Mouse (Mus musculus) embryonic stem cell, embryonic (primary cell): ENCODE results near the gene Rnf185.

Experiments used
- CTCF ChIA-PET, 4 experiments: fragments of 300-600 bp in 2 of 4; fragments of 350-600 bp in 2 of 4; sonication (Branson Sonifier 250); formaldehyde crosslinking; loops; one replicate each; lab custom pipeline; 2022; ENCODE audit warnings: inconsistent platforms in 2 of 4; lab: Charles Lee
- POLR2A ChIA-PET, 4 experiments: fragments of 300-600 bp in 2 of 4; fragments of 350-600 bp in 2 of 4; sonication (Branson Sonifier 250); formaldehyde crosslinking; loops; one replicate each; lab custom pipeline; 2022; ENCODE audit warnings: antibody characterized with exemption in 4 of 4, inconsistent platforms in 1 of 4; lab: Charles Lee

The Rnf185 gene

GRCm38 (mm10) chr11:3452167-3452639 lies at the start of gene Rnf185:
Rnf185 (minus strand) TSS chr11:3452363.
- POLR2A ChIA-PET, result interaction anchor here (0.6 to 5.3 kb wide), 91 partner anchors 9 to 536 kb away, joined by 3 to 49 read pairs (median 4); partner anchors contain the start of genes Drg1 (in 3 of the 4), Morc2a (in 3 of the 4), Patz1 (in 2 of the 4) and Pik3ip1 (in 2 of the 4)
- CTCF ChIA-PET, result interaction anchor here in 3 of 4 experiments (0.6 to 4.2 kb wide), 11 partner anchors 43 to 382 kb away, joined by 3 to 41 read pairs (median 4); partner anchors contain the start of genes Limk2 (in 1 of the 3), Pik3ip1 (in 1 of the 3) and Selenom (in 1 of the 3)

DNA sequence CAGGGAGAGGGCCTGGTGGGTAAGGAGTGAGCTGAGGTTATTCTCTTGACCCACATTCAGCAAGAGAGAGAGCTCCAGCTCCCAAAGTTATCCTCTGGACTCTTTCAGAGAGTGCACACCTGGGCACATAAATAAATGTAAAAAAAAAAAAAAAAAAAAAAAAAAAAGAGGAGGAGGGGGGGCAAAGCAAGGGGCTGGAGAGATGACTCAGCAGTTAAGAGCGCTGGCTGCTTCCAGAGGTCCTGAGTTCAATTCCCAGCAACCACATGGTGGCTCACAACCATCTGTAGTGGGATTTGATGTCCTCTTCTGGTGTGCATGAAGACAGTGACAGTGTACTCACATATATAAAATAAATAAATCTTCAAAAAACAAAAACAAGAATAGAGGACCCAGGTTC lies 45.1 kb upstream of the Rnf185 start:
- CTCF ChIA-PET, result interaction anchor here in 2 of 4 experiments (0.6 to 1.7 kb wide), 8 partner anchors 17 to 489 kb away, joined by 3 to 7 read pairs (median 4); partner anchors contain the start of gene Selenom (in 1 of the 2)
- POLR2A ChIA-PET, result interaction anchor here in 3 of 4 experiments (0.6 to 4.7 kb wide), 31 partner anchors 10 to 458 kb away, joined by 3 to 43 read pairs (median 4); partner anchors contain the start of genes Morc2a (in 3 of the 3), Rnf185 (in 1 of the 3) and Selenom (in 1 of the 3)

DNA sequence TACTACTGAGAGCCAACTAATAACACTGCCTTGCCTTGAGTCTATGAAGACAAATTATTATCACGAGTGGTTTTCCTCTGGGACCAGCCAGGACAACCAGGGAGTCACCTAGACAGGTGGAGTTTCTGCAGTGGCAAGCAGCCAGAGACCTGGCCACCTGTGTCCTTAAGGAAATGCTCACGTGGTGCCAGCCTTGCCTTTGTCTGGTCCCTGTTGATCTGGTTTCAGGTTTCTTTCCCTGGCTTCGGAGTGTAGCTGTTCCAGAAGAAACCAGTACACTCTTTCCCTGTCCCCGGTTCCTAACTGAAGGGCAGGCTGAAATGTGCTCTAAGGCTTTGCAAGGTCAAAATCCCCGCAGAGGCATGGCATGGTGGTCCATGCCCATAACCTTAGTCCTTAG lies 44.6 kb upstream of the Rnf185 start:
- CTCF ChIA-PET, result interaction anchor here in 2 of 4 experiments (0.6 to 1.7 kb wide), 5 partner anchors 18 to 333 kb away, joined by 3 to 7 read pairs (median 3); partner anchors contain the start of gene Selenom (in 1 of the 2)

DNA sequence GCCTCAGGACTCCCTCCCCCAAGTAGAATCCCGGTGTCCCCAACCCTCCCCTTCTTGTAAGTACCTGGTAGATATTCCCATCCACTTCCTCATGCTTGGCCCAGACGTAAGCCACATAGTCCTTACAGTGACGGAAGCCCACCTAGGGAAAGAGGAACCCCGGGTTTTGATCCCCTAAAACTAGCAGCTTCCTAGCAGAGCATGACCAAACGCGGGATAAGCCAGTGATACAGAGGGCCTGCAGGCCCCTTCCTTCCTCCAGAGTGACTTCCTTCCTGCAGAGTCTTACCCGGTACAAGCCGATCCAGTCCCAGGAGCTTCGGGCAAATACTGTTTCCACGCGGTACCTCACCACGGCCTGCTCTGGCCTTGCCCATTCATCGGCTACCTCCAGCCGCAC lies 43.3 kb upstream of the Rnf185 start:
- ChIA-PET POLR2A (interaction anchor here in 3 of 4 experiments (0.5 to 2.8 kb wide), 17 partner anchors 9 to 263 kb away, joined by 3 to 13 read pairs (median 3); partner anchors contain the start of genes Selenom (in 2 of the 3), Drg1 (in 1 of the 3) and Morc2a (in 1 of the 3)), CTCF (interaction anchor here in 1 of 4 experiments (1.2 to 1.7 kb wide), 3 partner anchors 19 to 291 kb away, joined by 3 to 7 read pairs (median 4); no protein-coding TSS in a partner anchor)

More for the DNA sequence above, 44.6 kb upstream of the Rnf185 start:
- POLR2A ChIA-PET, result interaction anchor here in 3 of 4 experiments (0.6 to 4.7 kb wide), 32 partner anchors 8 to 458 kb away, joined by 3 to 43 read pairs (median 4); partner anchors contain the start of genes Morc2a (in 3 of the 3), Inpp5j (in 1 of the 3) and Selenom (in 1 of the 3)

- CTCF ChIA-PET, result interaction anchor here in 1 of 4 experiments (1.2 to 1.3 kb wide), 3 partner anchors 40 to 291 kb away, joined by 3 to 4 read pairs (median 4); no protein-coding TSS in a partner anchor
These were observed 42.7 kb upstream of the Rnf185 start for GRCm38 (mm10) chr11:3494857-3495256.

DNA sequence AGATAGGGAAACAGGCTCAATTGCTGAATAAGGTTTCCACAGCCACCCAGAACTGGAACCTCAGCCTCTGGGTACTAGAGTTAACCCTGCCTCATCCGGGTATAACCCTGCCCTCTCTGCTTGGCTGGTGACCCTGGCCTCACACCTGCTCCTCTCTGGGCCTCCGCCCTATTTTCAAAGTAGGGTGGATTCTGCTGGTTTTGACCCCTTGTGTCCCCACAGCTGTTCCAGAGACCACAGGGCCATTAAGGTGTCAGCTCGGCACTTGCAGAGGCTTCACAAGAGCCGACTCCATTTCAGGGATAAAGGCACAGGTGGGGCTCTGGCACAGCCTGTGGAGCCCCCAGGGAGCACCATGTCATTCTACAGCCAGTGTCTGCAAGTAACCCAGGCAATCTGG lies 40.6 kb upstream of the Rnf185 start:
- ChIA-PET POLR2A (interaction anchor here in 3 of 4 experiments (0.7 to 2.8 kb wide), 22 partner anchors 9 to 160 kb away, joined by 3 to 15 read pairs (median 4); partner anchors contain the start of genes Morc2a (in 2 of the 3), Selenom (in 2 of the 3) and Inpp5j (in 1 of the 3)), CTCF (interaction anchor here in 2 of 4 experiments (1.0 to 1.2 kb wide), 3 partner anchors 22 to 39 kb away, joined by 3 to 8 read pairs (median 3); partner anchors contain the start of gene Selenom (in 1 of the 2))

More at GRCm38 (mm10) chr11:3494857-3495256, 42.7 kb upstream of the Rnf185 start:
- POLR2A ChIA-PET, result interaction anchor here in 3 of 4 experiments (0.8 to 2.8 kb wide), 9 partner anchors 8 to 229 kb away, joined by 3 to 13 read pairs (median 3); partner anchors contain the start of genes Rnf185 (in 2 of the 3), Selenom (in 2 of the 3) and Drg1 (in 1 of the 3)

DNA sequence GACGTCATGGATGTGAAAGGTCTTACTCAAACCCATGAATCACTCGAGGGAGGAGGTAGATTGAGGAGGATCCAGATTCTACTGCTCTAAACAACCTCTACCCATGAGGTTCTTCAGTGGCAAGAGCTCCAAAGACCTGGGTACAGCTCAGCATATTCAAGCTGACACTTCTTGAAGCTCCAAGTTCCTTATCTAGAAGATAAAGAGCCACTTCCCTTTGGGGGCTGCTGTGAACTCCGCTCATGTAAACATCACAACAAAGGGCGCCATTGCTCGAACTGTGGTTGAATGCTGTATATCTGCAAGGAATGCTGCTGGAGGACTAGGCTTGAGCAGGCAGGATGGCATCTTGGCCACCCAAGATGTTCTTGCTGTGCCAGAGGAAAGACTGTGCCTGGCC lies 36.9 kb upstream of the Rnf185 start:
- ChIA-PET POLR2A (interaction anchor here in 2 of 4 experiments (1.4 to 1.6 kb wide), 3 partner anchors 12 to 160 kb away, joined by 3 to 6 read pairs (median 4); partner anchors contain the start of genes Morc2a (in 1 of the 2) and Rnf185 (in 1 of the 2)), CTCF (interaction anchor here (1.1 to 2.2 kb wide), 4 partner anchors 25 to 425 kb away, joined by 3 to 7 read pairs (median 4); partner anchors contain the start of genes Selenom (in 1 of the 4) and Slc35e4 (in 1 of the 4))

- POLR2A ChIA-PET, result interaction anchor here in 2 of 4 experiments (0.5 to 1.6 kb wide), 3 partner anchors 9 to 13 kb away, joined by 3 to 6 read pairs (median 3); no protein-coding TSS in a partner anchor
- CTCF ChIA-PET, result interaction anchor here (0.6 to 2.2 kb wide), 4 partner anchors 16 to 388 kb away, joined by 3 to 7 read pairs (median 6); partner anchors contain the start of gene Selenom (in 1 of the 4)
These were observed 35.9 kb upstream of the Rnf185 start, which contains the start of gene Pla2g3 for GRCm38 (mm10) chr11:3487952-3488570. Pla2g3 (plus strand) TSS chr11:3488284.

DNA sequence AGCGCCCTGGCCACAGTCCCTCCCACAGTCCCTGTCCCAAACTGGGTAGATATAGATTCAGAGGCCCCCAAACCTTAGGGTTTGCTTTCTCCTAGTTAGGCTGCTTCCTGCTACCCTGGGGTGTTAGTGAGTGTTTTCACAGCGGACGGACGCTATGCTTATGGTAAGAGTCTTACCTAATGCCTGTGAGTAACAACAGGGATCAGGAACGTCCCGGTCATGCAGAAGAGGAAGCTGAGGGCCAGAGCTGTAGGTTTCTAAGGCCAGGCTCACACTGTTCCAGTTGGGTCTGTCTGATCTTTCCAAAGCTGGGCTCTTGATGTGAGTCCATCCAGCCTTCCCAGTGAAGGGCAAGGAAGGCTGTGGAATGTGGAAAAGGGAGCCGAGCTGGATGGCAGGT lies 34.2 kb upstream of the Rnf185 start:
- POLR2A ChIA-PET, result interaction anchor here in 2 of 4 experiments (1.0 to 1.4 kb wide), 2 partner anchors 9 to 11 kb away, joined by 3 to 4 read pairs; no protein-coding TSS in a partner anchor
- CTCF ChIA-PET, result interaction anchor here in 1 of 4 experiments (0.7 kb wide), 1 partner anchor 10 kb away, joined by 3 read pairs; no protein-coding TSS in a partner anchor

DNA sequence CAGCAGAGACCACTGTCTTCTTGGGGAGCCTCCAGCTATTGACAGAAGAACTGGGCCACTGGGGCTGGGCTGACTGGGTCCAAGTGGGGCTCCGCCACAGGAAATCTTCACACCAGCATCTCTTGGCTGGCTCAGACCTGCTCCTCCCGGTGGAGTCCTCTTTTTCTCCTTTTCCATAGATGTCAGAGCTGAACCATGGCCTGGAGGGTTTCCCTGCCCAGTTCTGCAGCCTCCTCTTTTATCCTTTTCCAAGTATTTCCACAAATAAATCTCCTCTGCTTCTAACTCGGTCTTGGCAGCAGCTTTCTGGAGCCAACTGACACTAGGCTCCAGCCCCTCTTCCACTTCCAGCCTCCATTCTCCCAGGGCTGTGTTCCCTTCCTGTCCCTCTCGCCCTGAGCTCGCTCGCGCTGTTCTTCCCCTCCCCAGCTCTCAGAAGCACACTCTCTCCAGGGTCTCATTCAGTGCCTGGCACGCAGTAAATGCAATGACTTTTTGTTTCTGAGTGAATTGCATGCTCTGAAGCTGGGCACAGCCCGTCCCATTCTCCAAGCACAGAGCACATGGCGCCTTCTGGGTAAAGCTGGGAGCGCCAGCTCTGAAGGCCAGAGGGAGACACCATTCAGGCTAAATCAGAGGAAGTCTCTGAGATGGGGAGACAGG lies 31.9 kb upstream of the Rnf185 start:
- CTCF ChIA-PET, result interaction anchor here in 3 of 4 experiments (0.6 to 1.4 kb wide), 6 partner anchors 8 to 55 kb away, joined by 3 to 12 read pairs (median 4); no protein-coding TSS in a partner anchor
- POLR2A ChIA-PET, result interaction anchor here in 2 of 4 experiments (0.6 to 1.6 kb wide), 10 partner anchors 8 to 64 kb away, joined by 3 to 7 read pairs (median 3); no protein-coding TSS in a partner anchor

DNA sequence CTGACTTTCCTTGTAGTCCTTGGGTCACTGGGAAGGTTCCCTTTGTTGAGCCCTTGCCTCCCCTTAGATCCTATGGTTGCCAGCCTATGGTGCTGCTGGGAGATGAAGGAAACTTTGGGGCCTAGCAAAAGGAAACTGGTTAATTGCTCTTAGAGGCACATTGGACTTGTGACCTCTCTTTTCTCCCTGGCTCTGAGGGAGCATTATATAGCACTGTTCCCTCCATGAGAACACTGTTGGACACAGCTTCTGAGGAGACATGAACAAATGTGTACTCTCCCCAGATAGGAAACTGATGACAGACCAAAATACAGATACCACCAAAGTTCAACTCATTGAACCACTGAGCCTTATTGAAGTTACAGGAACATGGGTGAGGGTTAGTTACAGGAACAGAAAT lies 23.3 kb upstream of the Rnf185 start:
- ChIA-PET CTCF (interaction anchor here (0.7 to 7.6 kb wide), 17 partner anchors 8 to 311 kb away, joined by 3 to 50 read pairs (median 4); partner anchors contain the start of gene Selenom (in 4 of the 4)), POLR2A (interaction anchor here in 2 of 4 experiments (0.5 to 1.3 kb wide), 4 partner anchors 22 to 230 kb away, joined by 3 read pairs; no protein-coding TSS in a partner anchor)

- POLR2A ChIA-PET, result interaction anchor here in 2 of 4 experiments (0.8 to 2.5 kb wide), 6 partner anchors 9 to 40 kb away, joined by 3 to 6 read pairs (median 4); partner anchors contain the start of genes Selenom (in 2 of the 2) and Rnf185 (in 1 of the 2)
- CTCF ChIA-PET, result interaction anchor here in 3 of 4 experiments (0.7 to 7.6 kb wide), 15 partner anchors 9 to 312 kb away, joined by 3 to 50 read pairs (median 4); partner anchors contain the start of gene Selenom (in 3 of the 3)
These were observed 22.4 kb upstream of the Rnf185 start for GRCm38 (mm10) chr11:3474480-3475115.

- POLR2A ChIA-PET, result interaction anchor here in 2 of 4 experiments (0.9 to 2.5 kb wide), 4 partner anchors 20 to 176 kb away, joined by 3 to 6 read pairs (median 4); partner anchors contain the start of genes Morc2a (in 1 of the 2), Rnf185 (in 1 of the 2) and Selenom (in 1 of the 2)
- CTCF ChIA-PET, result interaction anchor here in 3 of 4 experiments (0.6 to 7.6 kb wide), 14 partner anchors 16 to 449 kb away, joined by 3 to 50 read pairs (median 3); partner anchors contain the start of genes Selenom (in 3 of the 3) and Pla2g3 (in 1 of the 3)
These were observed 20.3 kb upstream of the Rnf185 start for GRCm38 (mm10) chr11:3472484-3472883.

- POLR2A ChIA-PET, result interaction anchor here in 1 of 4 experiments (1.3 kb wide), 1 partner anchor 64 kb away, joined by 3 read pairs; no protein-coding TSS in a partner anchor
- CTCF ChIA-PET, result interaction anchor here in 1 of 4 experiments (1.0 kb wide), 1 partner anchor 64 kb away, joined by 3 read pairs; no protein-coding TSS in a partner anchor
These were observed 19.3 kb upstream of the Rnf185 start for GRCm38 (mm10) chr11:3471448-3471850.

- ChIA-PET POLR2A (no interaction called here), CTCF (interaction anchor here in 1 of 4 experiments (1.8 kb wide), 1 partner anchor 9 kb away, joined by 5 read pairs; no protein-coding TSS in a partner anchor)
These were observed 10.7 kb upstream of the Rnf185 start for GRCm38 (mm10) chr11:3462846-3463245.
